Mouse (Mus musculus): Measurements from ENCODE around the gene Oosp2. TPM values are rescaled to one million over a fixed set of nuclear protein-coding genes. Genes with fewer than 3 reads are reported as not detected.

Oosp2 gene
- total RNA-seq, 2 experiments from 2014 or later, result 1.3 to 5.0 TPM

DNA sequence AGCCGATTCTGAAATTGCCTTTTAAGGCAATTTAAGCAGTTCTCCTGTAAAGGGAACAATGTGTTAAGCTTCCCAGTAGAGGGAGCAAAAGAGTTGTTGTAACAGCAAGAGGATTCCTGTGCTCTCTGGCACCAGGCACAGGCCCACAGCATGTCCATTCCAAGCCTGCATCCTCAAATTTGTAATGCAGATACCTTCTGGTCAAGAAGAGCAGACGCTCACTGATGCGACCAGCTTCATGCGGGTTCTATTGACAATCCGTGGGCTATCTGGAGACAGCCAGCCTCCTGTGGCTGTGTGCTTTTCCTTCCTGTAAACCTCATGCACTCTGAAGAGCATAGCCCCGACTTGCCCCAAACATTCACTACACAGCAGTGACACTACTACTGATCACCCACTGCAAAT lies 48.8 kb downstream of the Oosp2 start:
- peak; percentile 73 for ATAC-seq (replicated peaks; ENCODE audit: poor library complexity, severe bottlenecking)

DNA sequence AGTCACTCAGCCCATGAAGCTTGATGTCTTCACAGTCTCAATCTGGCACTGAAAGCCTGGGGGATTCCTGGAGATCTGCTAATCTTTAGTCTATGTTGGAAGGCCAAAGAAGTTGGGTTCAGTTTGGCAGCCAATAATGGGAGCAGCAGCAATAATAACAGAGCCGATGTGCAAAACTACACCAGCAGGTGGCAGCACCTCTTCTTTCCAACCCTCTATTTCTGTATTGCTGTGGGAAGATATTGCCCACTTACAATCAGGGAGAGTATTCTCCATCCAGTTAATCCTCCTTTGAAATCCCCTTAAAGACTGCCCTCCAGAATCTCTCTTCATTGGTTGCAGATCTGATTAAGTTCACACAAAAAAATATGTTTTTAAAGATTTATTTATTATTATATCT lies 52.2 kb downstream of the Oosp2 start:
- ATAC-seq (replicated peaks; ENCODE audit: poor library complexity, severe bottlenecking), result no peak

- peak; percentile 56 for ATAC-seq (replicated peaks; ENCODE audit: poor library complexity, severe bottlenecking)
Measured at GRCm38 (mm10) chr19:11604603-11605002, 55.8 kb downstream of the Oosp2 start, which contains the start of gene Ms4a6d. TSS of gene Ms4a6d (minus strand) at chr19:11604849.

DNA sequence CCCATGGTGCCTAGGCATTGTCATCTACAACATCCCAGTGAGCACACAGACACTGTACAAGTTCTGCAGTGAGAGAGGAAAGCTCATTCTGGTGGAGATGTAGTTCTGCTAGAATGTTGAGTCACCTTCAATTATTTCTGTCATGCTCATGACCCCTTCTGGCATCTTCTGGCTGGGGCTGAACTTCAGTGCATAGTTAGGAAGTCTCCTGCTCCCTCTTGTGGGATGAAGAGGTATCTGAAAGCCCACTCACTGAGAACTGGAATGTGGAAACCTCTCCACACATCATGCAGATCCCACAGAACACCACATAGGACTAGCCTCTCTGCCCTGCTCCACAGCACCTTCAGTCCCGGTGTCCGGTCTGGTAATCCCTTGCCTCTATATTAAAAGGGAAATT lies 58.3 kb downstream of the Oosp2 start:
- peak; percentile 78 for ATAC-seq (replicated peaks; ENCODE audit: poor library complexity, severe bottlenecking)

GRCm38 (mm10) chr19:11601349-11601748 lies 59.0 kb downstream of the Oosp2 start:
- ATAC-seq (replicated peaks; ENCODE audit: poor library complexity, severe bottlenecking), result no peak

Other genes with a start within 250 kb of the Oosp2 start
- 2.2 and 2.3 TPM in 2 replicates for gene Ms4a4b, start 217.0 kb downstream of the Oosp2 start, total RNA-seq (2014; fragmentation: Nextera tagmentation)
- 0.10 and 2.6 TPM in 2 replicates for gene Ms4a4b, start 217.0 kb downstream of the Oosp2 start, total RNA-seq (2017)
- 271 and 272 TPM in 2 replicates for gene Ms4a6c, start 191.2 kb downstream of the Oosp2 start, total RNA-seq (2014; fragmentation: Nextera tagmentation)
- gene Ms4a6c, start 191.2 kb downstream of the Oosp2 start, total RNA-seq (2017), result 201 and 211 TPM in 2 replicates
- 4.9 and 9.0 TPM in 2 replicates for gene Gm8369, start 174.6 kb downstream of the Oosp2 start, total RNA-seq (2014; fragmentation: Nextera tagmentation)
- gene Gm8369, start 174.6 kb downstream of the Oosp2 start, total RNA-seq (2017), result 1.4 and 2.0 TPM in 2 replicates
- gene Ms4a6b, start 144.0 kb downstream of the Oosp2 start, total RNA-seq (2014; fragmentation: Nextera tagmentation), result 39.1 and 44.2 TPM in 2 replicates
- gene Ms4a6b, start 144.0 kb downstream of the Oosp2 start, total RNA-seq (2017), result 28.3 and 30.5 TPM in 2 replicates
- not detected in 2 replicates for gene Ms4a4d, start 123.8 kb downstream of the Oosp2 start, total RNA-seq (2014; fragmentation: Nextera tagmentation)
- gene Ms4a4d, start 123.8 kb downstream of the Oosp2 start, total RNA-seq (2017), result not detected in 2 replicates
- 3.6 and 6.2 TPM in 2 replicates for gene Ms4a6d, start 55.7 kb downstream of the Oosp2 start, total RNA-seq (2014; fragmentation: Nextera tagmentation)
- 2.4 and 2.7 TPM in 2 replicates for gene Ms4a6d, start 55.7 kb downstream of the Oosp2 start, total RNA-seq (2017)
- 21.5 and 44.3 TPM in 2 replicates for gene Ms4a2, start 36.8 kb downstream of the Oosp2 start, total RNA-seq (2014; fragmentation: Nextera tagmentation)
- gene Ms4a2, start 36.8 kb downstream of the Oosp2 start, total RNA-seq (2017), result 35.0 and 40.7 TPM in 2 replicates
- 1,080 and 1,135 TPM in 2 replicates for gene Ms4a3, start 19.7 kb downstream of the Oosp2 start, total RNA-seq (2014; fragmentation: Nextera tagmentation)
- gene Ms4a3, start 19.7 kb downstream of the Oosp2 start, total RNA-seq (2017), result 1,013 and 1,248 TPM in 2 replicates
- 4.7 and 15.8 TPM in 2 replicates for gene Oosp1, start 30.6 kb upstream of the Oosp2 start, total RNA-seq (2014; fragmentation: Nextera tagmentation)
- 5.1 and 11.9 TPM in 2 replicates for gene Oosp1, start 30.6 kb upstream of the Oosp2 start, total RNA-seq (2017)
- gene Oosp3, start 36.5 kb upstream of the Oosp2 start, total RNA-seq (2014; fragmentation: Nextera tagmentation), result not detected in 2 replicates
- gene Oosp3, start 36.5 kb upstream of the Oosp2 start, total RNA-seq (2017), result not detected in 2 replicates
- gene Gif, start 87.0 kb upstream of the Oosp2 start, total RNA-seq (2014; fragmentation: Nextera tagmentation), result not detected in 2 replicates
- gene Gif, start 87.0 kb upstream of the Oosp2 start, total RNA-seq (2017), result not detected in 2 replicates
- 76.7 and 90.4 TPM in 2 replicates for gene Mrpl16, start 109.8 kb upstream of the Oosp2 start, total RNA-seq (2014; fragmentation: Nextera tagmentation)
- gene Mrpl16, start 109.8 kb upstream of the Oosp2 start, total RNA-seq (2017), result 103 and 113 TPM in 2 replicates
- 11.3 and 12.2 TPM in 2 replicates for gene Stx3, start 158.8 kb upstream of the Oosp2 start, total RNA-seq (2014; fragmentation: Nextera tagmentation)
- 7.9 and 12.1 TPM in 2 replicates for gene Stx3, start 158.8 kb upstream of the Oosp2 start, total RNA-seq (2017)
- not detected in 2 replicates for gene Olfr1417, start 178.7 kb upstream of the Oosp2 start, total RNA-seq (2014; fragmentation: Nextera tagmentation)
- gene Olfr1417, start 178.7 kb upstream of the Oosp2 start, total RNA-seq (2017), result not detected in 2 replicates
- not detected in 2 replicates for gene Olfr1418, start 200.5 kb upstream of the Oosp2 start, total RNA-seq (2014; fragmentation: Nextera tagmentation)
- gene Olfr1418, start 200.5 kb upstream of the Oosp2 start, total RNA-seq (2017), result not detected in 2 replicates
- not detected in 2 replicates for gene Olfr1419, start 214.5 kb upstream of the Oosp2 start, total RNA-seq (2014; fragmentation: Nextera tagmentation)
- gene Olfr1419, start 214.5 kb upstream of the Oosp2 start, total RNA-seq (2017), result not detected in 2 replicates
- gene Olfr1420, start 226.0 kb upstream of the Oosp2 start, total RNA-seq (2014; fragmentation: Nextera tagmentation), result not detected in 2 replicates
- not detected in 2 replicates for gene Olfr1420, start 226.0 kb upstream of the Oosp2 start, total RNA-seq (2017)